Mouse (Mus musculus): ENCODE results near the gene Prss57. TPM values are rescaled to one million over a fixed set of nuclear protein-coding genes. Genes with fewer than 3 reads are reported as not detected.
A peak's percentile ranks its signal among the peaks of the same experiment; 100 is the strongest.

Gene Prss57
- polyA plus RNA-seq, 1 experiment from 2014 or later, result 0.24 TPM

GRCm38 (mm10) chr10:79754856-79755516 is 35.8 kb downstream of the Prss57 start, which contains the start of gene Fgf22:
Fgf22 (plus strand) TSS chr10:79755076.
- WGBS, result under 1% methylated on average over 36 of the region's 36 CpGs
- Histone ChIP-seq H3K36me3 (peaks cover 39% of the 10 kb centered on the region), H3K9ac (peak within 1 kb of the TSS; percentile 65), H3K27ac (ENCODE audit: poor library complexity, severe bottlenecking) (no peak within 1 kb of the TSS), H3K9me3 (replicated peaks) (no peaks in the 10 kb centered on the region), H3K4me2 (peak within 1 kb of the TSS; percentile 82), H3K4me1 (replicated peaks) (peaks cover 8% of the 10 kb centered on the region), H3K27me3 (replicated peaks) (0 out of 2 replicates have a peak, but pooled peaks cover 10% of the 10 kb centered on the region), H3K4me3 (peak within 1 kb of the TSS; percentile 42)
- ATAC-seq (ENCODE audit: insufficient number of reproducible peaks, low FRiP score), result peak; percentile 71; the same call in 1 of the 2 replicates

GRCm38 (mm10) chr10:79748496-79748895 is 42.3 kb downstream of the Prss57 start:
- 71% methylated on average over 6 of the region's 6 CpGs for WGBS
- Histone ChIP-seq H3K27ac (ENCODE audit: poor library complexity, severe bottlenecking) (no peak overlapping the region), H3K4me3 (no peak overlapping the region), H3K9me3 (replicated peaks) (no peaks in the 10 kb centered on the region), H3K4me1 (replicated peaks) (peaks cover 12% of the 10 kb centered on the region), H3K9ac (no peak overlapping the region), H3K36me3 (peaks cover 12% of the 10 kb centered on the region), H3K27me3 (replicated peaks) (no peaks in the 10 kb centered on the region), H3K4me2 (no peak overlapping the region)
- no peak for ATAC-seq (ENCODE audit: insufficient number of reproducible peaks, low FRiP score)

- peaks cover 3% of the 10 kb centered on the region for H3K9me3 ChIP-seq (replicated peaks)
- peaks cover 28% of the 10 kb centered on the region for H3K36me3 ChIP-seq
- 0 out of 2 replicates have a peak overlapping the region, but pooled peaks have one; percentile 36 for H3K9ac ChIP-seq
- WGBS, result 22% methylated on average over 6 of the region's 6 CpGs
- no peaks in the 10 kb centered on the region for H3K27me3 ChIP-seq (replicated peaks)
- peak overlapping the region; percentile 15; the same call in 1 of the 2 replicates for H3K4me3 ChIP-seq
- H3K4me2 ChIP-seq, result peak overlapping the region; percentile 63
- no peak overlapping the region for H3K27ac ChIP-seq (ENCODE audit: poor library complexity, severe bottlenecking)
- peak; percentile 55; the same call in 1 of the 2 replicates for ATAC-seq (ENCODE audit: insufficient number of reproducible peaks, low FRiP score)
- peaks cover 12% of the 10 kb centered on the region for H3K4me1 ChIP-seq (replicated peaks)
Observed at GRCm38 (mm10) chr10:79746774-79747151, 44.0 kb downstream of the Prss57 start.

- H3K27ac ChIP-seq (ENCODE audit: poor library complexity, severe bottlenecking), result no peak within 1 kb of the TSS
Observed at GRCm38 (mm10) chr10:79745898-79746773, 44.6 kb downstream of the Prss57 start, which contains the start of gene Polrmt. Polrmt (minus strand) TSS chr10:79746581.

GRCm38 (mm10) chr10:79745411-79745810 is 45.4 kb downstream of the Prss57 start:
- Histone ChIP-seq H3K36me3 (peaks cover 41% of the 10 kb centered on the region), H3K27ac (ENCODE audit: poor library complexity, severe bottlenecking) (no peak overlapping the region), H3K4me3 (peak overlapping the region; percentile 75), H3K4me2 (peak overlapping the region; percentile 71), H3K9ac (no peak overlapping the region; the same call in 1 of the 2 replicates), H3K4me1 (replicated peaks) (peaks cover 12% of the 10 kb centered on the region), H3K27me3 (replicated peaks) (no peaks in the 10 kb centered on the region), H3K9me3 (replicated peaks) (peaks cover 17% of the 10 kb centered on the region)
- 93% methylated on average over 3 of the region's 3 CpGs for WGBS
- ATAC-seq (ENCODE audit: insufficient number of reproducible peaks, low FRiP score), result no peak

More at GRCm38 (mm10) chr10:79745898-79746773, 44.6 kb downstream of the Prss57 start, which contains the start of gene Polrmt:
- Histone ChIP-seq H3K4me1 (replicated peaks) (peaks cover 12% of the 10 kb centered on the region), H3K9ac (peak within 1 kb of the TSS; percentile 84), H3K4me3 (peak within 1 kb of the TSS; percentile 75), H3K27me3 (replicated peaks) (no peaks in the 10 kb centered on the region), H3K9me3 (replicated peaks) (peaks cover 9% of the 10 kb centered on the region), H3K4me2 (peak within 1 kb of the TSS; percentile 71), H3K36me3 (peaks cover 34% of the 10 kb centered on the region)
- WGBS, result 3% methylated on average over 37 of the region's 38 CpGs
- ATAC-seq (ENCODE audit: insufficient number of reproducible peaks, low FRiP score), result peak; percentile 94

- no peak for ATAC-seq (ENCODE audit: insufficient number of reproducible peaks, low FRiP score)
- H3K9me3 ChIP-seq (replicated peaks), result peaks cover 33% of the 10 kb centered on the region
- no peak overlapping the region for H3K27ac ChIP-seq (ENCODE audit: poor library complexity, severe bottlenecking)
- no peak overlapping the region for H3K4me2 ChIP-seq
- WGBS, result 93% methylated on average over 15 of the region's 15 CpGs
- H3K27me3 ChIP-seq (replicated peaks), result no peaks in the 10 kb centered on the region
- peaks cover 57% of the 10 kb centered on the region for H3K36me3 ChIP-seq
- H3K4me1 ChIP-seq (replicated peaks), result peaks cover 12% of the 10 kb centered on the region
- no peak overlapping the region for H3K9ac ChIP-seq
- H3K4me3 ChIP-seq, result no peak overlapping the region
Observed at GRCm38 (mm10) chr10:79743650-79744365, 47.0 kb downstream of the Prss57 start.

- Histone ChIP-seq H3K9ac (no peak overlapping the region), H3K4me1 (replicated peaks) (peaks cover 12% of the 10 kb centered on the region), H3K27ac (ENCODE audit: poor library complexity, severe bottlenecking) (no peak overlapping the region), H3K36me3 (peaks cover 64% of the 10 kb centered on the region), H3K4me3 (no peak overlapping the region), H3K27me3 (replicated peaks) (no peaks in the 10 kb centered on the region), H3K9me3 (replicated peaks) (peaks cover 39% of the 10 kb centered on the region), H3K4me2 (no peak overlapping the region)
- WGBS, result 92% methylated on average over 11 of the region's 11 CpGs
- ATAC-seq (ENCODE audit: insufficient number of reproducible peaks, low FRiP score), result no peak
Observed at GRCm38 (mm10) chr10:79743161-79743560, 47.6 kb downstream of the Prss57 start.

- Histone ChIP-seq H3K9me3 (replicated peaks) (peaks cover 62% of the 10 kb centered on the region), H3K4me3 (no peak overlapping the region), H3K27ac (ENCODE audit: poor library complexity, severe bottlenecking) (no peak overlapping the region), H3K4me2 (no peak overlapping the region), H3K36me3 (peaks cover 87% of the 10 kb centered on the region), H3K9ac (no peak overlapping the region), H3K27me3 (replicated peaks) (peaks cover 13% of the 10 kb centered on the region), H3K4me1 (replicated peaks) (peaks cover 7% of the 10 kb centered on the region)
- 78% methylated on average over 11 of the region's 11 CpGs for WGBS
- ATAC-seq (ENCODE audit: insufficient number of reproducible peaks, low FRiP score), result no peak
Observed at GRCm38 (mm10) chr10:79740863-79741262, 49.9 kb downstream of the Prss57 start.

- no peak overlapping the region for H3K4me2 ChIP-seq
- H3K4me1 ChIP-seq (replicated peaks), result peaks cover 6% of the 10 kb centered on the region; the same call in 1 of the 2 replicates
- no peak overlapping the region for H3K27ac ChIP-seq (ENCODE audit: poor library complexity, severe bottlenecking)
- WGBS, result 94% methylated on average over 28 of the region's 28 CpGs
- ATAC-seq (ENCODE audit: insufficient number of reproducible peaks, low FRiP score), result no peak
- H3K9me3 ChIP-seq (replicated peaks), result peaks cover 78% of the 10 kb centered on the region
- no peak overlapping the region for H3K4me3 ChIP-seq
- peaks cover 29% of the 10 kb centered on the region for H3K27me3 ChIP-seq (replicated peaks)
- H3K36me3 ChIP-seq, result peaks cover 99% of the 10 kb centered on the region
- no peak overlapping the region for H3K9ac ChIP-seq
Observed at GRCm38 (mm10) chr10:79739234-79739633, 51.5 kb downstream of the Prss57 start.

- Histone ChIP-seq H3K4me1 (replicated peaks) (peaks cover 6% of the 10 kb centered on the region; the same call in 1 of the 2 replicates), H3K9me3 (replicated peaks) (peaks cover 86% of the 10 kb centered on the region), H3K27me3 (replicated peaks) (peaks cover 29% of the 10 kb centered on the region), H3K9ac (no peak overlapping the region), H3K4me2 (no peak overlapping the region), H3K27ac (ENCODE audit: poor library complexity, severe bottlenecking) (no peak overlapping the region), H3K36me3 (peaks cover 97% of the 10 kb centered on the region), H3K4me3 (no peak overlapping the region)
- WGBS, result 90% methylated on average over 10 of the region's 10 CpGs
- ATAC-seq (ENCODE audit: insufficient number of reproducible peaks, low FRiP score), result no peak
Observed at GRCm38 (mm10) chr10:79738259-79738658, 52.5 kb downstream of the Prss57 start.

Measured in heart, embryonic 12.5 days (tissue).